Mouse (Mus musculus): ENCODE data around the gene Il11.

DNA sequence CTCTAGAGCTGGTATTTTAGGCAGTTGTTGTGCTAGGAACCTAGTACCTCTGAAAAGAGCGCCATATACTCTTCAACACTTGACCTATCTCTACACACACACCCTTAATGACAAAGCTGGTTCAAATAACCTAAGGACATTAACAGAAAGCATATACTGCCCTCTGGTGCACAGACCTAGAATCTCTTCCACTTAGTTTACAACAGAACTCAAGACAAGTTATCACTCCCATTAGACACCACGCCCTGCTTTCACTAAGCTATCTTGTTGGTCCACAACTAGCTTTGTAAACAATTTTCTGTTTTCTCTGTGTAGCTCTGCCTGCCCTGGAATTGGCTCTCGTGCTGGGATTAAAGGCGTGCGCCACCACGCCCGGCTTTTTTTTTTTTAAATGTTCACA is 24.1 kb upstream of the Il11 start:
- TF ChIP-seq POLR2A (IDR thresholded peaks at IDR 0.05; ENCODE audit: insufficient read length, low read depth) (no peak), MYOG (IDR thresholded peaks at IDR 0.05; ENCODE audit: control insufficient read depth in 1 of 3, insufficient read depth in 1 of 3, insufficient read length in 2 of 3, low read depth in 2 of 3) (no peak), REST (IDR thresholded peaks at IDR 0.05; ENCODE audit: insufficient read depth, insufficient read length) (no peak), MYOD1 (IDR thresholded peaks at IDR 0.05; ENCODE audit: control insufficient read depth in 1 of 3, insufficient read length in 2 of 3, low read depth in 2 of 3) (no peak), TCF12 (IDR thresholded peaks at IDR 0.05; ENCODE audit: insufficient read depth, poor library complexity, severe bottlenecking) (no peak), MAX (IDR thresholded peaks at IDR 0.05; ENCODE audit: low read depth) (no peak), USF1 (IDR thresholded peaks at IDR 0.05; ENCODE audit: low read depth) (no peak), POLR2AphosphoS2 (IDR thresholded peaks at IDR 0.05; ENCODE audit: insufficient read length, low read depth) (no peak), TCF3 (IDR thresholded peaks at IDR 0.05; ENCODE audit: insufficient read length, low read depth) (no peak), SRF (IDR thresholded peaks at IDR 0.05; ENCODE audit: control insufficient read depth, insufficient read length, low read depth) (no peak), E2F4 (IDR thresholded peaks at IDR 0.05; ENCODE audit: insufficient read depth) (no peak), CEBPB (IDR thresholded peaks at IDR 0.05; ENCODE audit: insufficient read depth, poor library complexity, severe bottlenecking) (no peak)

Measured in myocyte (in vitro differentiated cells).